In genomic region chr11:118887206-118887605, GRCm38 (mm10) we compare ENCODE assay signal across 28 mouse cellular contexts. TPM values are rescaled to one million over a fixed set of nuclear protein-coding genes. Genes with fewer than 3 reads are reported as not detected.
A peak's percentile ranks its signal among the peaks of the same experiment; 100 is the strongest.
DNase-seq lines count a peak whose midpoint lies in the region; ATAC-seq and TF ChIP-seq lines count a peak whose summit lies in the region.
"Had no signal": no experiment of that assay in that cellular context is flagged by ENCODE, and none has a peak within 500 bp of the region (broad histone marks: within the 10 kb centered on the region; RNA-seq: fewer than 3 reads in every experiment).

No protein-coding gene starts in this region.

- no peak overlapping the region for H3K9ac ChIP-seq in hindbrain, embryonic 13.5 days
- no peak overlapping the region for H3K9ac ChIP-seq in hindbrain, embryonic 14.5 days
- no peak overlapping the region for H3K9ac ChIP-seq in midbrain, embryonic 11.5 days (ENCODE audit: low read length)
- H3K9ac ChIP-seq: forebrain, embryonic 12.5 days; forebrain, postnatal 0 days; heart, embryonic 15.5 days; hindbrain, embryonic 12.5 days; intestine, embryonic 15.5 days; limb, embryonic 12.5 days; liver, embryonic 15.5 days; lung, embryonic 14.5 days; neural tube, embryonic 12.5 days had no signal

- no peak overlapping the region for H3K4me3 ChIP-seq in hindbrain, embryonic 13.5 days
- no peak overlapping the region for H3K4me3 ChIP-seq in hindbrain, embryonic 14.5 days (replicated peaks; ENCODE audit: low read length)
- H3K4me3 ChIP-seq in midbrain, embryonic 11.5 days (ENCODE audit: low read depth, low read length): no peak overlapping the region
- no peak overlapping the region for H3K4me3 ChIP-seq in midbrain, embryonic 10.5 days
- no peak overlapping the region for H3K4me3 ChIP-seq in cortical plate, adult 2 months (ENCODE audit: insufficient read depth, low read length)
- H3K4me3 ChIP-seq: forebrain, embryonic 12.5 days; heart, embryonic 15.5 days; hindbrain, embryonic 12.5 days; intestine, embryonic 15.5 days; layer of hippocampus, adult 2 months; left cerebral cortex, adult 2 months; limb, embryonic 12.5 days; liver, embryonic 15.5 days; neural tube, embryonic 12.5 days had no signal

- no peak for TF ChIP-seq CTCF in cortical plate, adult 2 months (IDR thresholded peaks at IDR 0.05; ENCODE audit: extremely low read depth, insufficient read depth, low read length)

- H3K27me3 ChIP-seq in hindbrain, embryonic 13.5 days: no peaks in the 10 kb centered on the region
- H3K27me3 ChIP-seq in hindbrain, embryonic 14.5 days (ENCODE audit: control insufficient read depth, insufficient read depth, low read length): no peaks in the 10 kb centered on the region
- no peaks in the 10 kb centered on the region for H3K27me3 ChIP-seq in midbrain, embryonic 11.5 days (ENCODE audit: control insufficient read depth, insufficient read depth, low read length)
- peaks cover 30% of the 10 kb centered on the region; the same call in 1 of the 2 replicates for H3K27me3 ChIP-seq in midbrain, embryonic 10.5 days (ENCODE audit: low read depth, poor library complexity, severe bottlenecking)
- H3K27me3 ChIP-seq in splenic B cell, adult 2 months (ENCODE audit: control insufficient read depth, insufficient read depth, low read length, poor library complexity, severe bottlenecking): no peaks in the 10 kb centered on the region
- H3K27me3 ChIP-seq: hindbrain, embryonic 12.5 days; intestine, embryonic 15.5 days; neural tube, embryonic 12.5 days had no signal

- ATAC-seq in hindbrain, embryonic 13.5 days (ENCODE audit: low FRiP score): 0 out of 2 replicates have a peak, but pooled peaks have one; percentile 33
- no peak for ATAC-seq in hindbrain, embryonic 14.5 days (ENCODE audit: low FRiP score)
- no peak for ATAC-seq in midbrain, embryonic 11.5 days (ENCODE audit: low FRiP score)
- ATAC-seq: forebrain, postnatal 0 days; intestine, embryonic 15.5 days; Patski had no signal

- no peak for TF ChIP-seq POLR2A in cortical plate, adult 2 months (IDR thresholded peaks at IDR 0.05; ENCODE audit: extremely low read depth, insufficient read depth, low read length)

- H3K4me1 ChIP-seq in hindbrain, embryonic 13.5 days (replicated peaks): peaks cover 40% of the 10 kb centered on the region
- peaks cover 21% of the 10 kb centered on the region for H3K4me1 ChIP-seq in hindbrain, embryonic 14.5 days (replicated peaks; ENCODE audit: control insufficient read depth, insufficient read depth, low read length)
- peaks cover 13% of the 10 kb centered on the region for H3K4me1 ChIP-seq in midbrain, embryonic 11.5 days (ENCODE audit: control insufficient read depth, insufficient read depth, low read length)
- H3K4me1 ChIP-seq in midbrain, embryonic 10.5 days: peaks cover 52% of the 10 kb centered on the region
- H3K4me1 ChIP-seq in cortical plate, adult 2 months (ENCODE audit: control insufficient read depth, insufficient read depth, low read length): peaks cover 43% of the 10 kb centered on the region
- H3K4me1 ChIP-seq: intestine, embryonic 15.5 days; limb, embryonic 12.5 days; liver, embryonic 15.5 days had no signal

- no peak for DNase-seq in hindbrain, embryonic 14.5 days (ENCODE audit: low spot score)
- DNase-seq in midbrain, embryonic 11.5 days (ENCODE audit: low spot score, missing footprints): peak; percentile 83
- no peak for DNase-seq in midbrain, embryonic 10.5 days (ENCODE audit: low spot score)
- peak; percentile 3 for DNase-seq in splenic B cell, adult 2 months (ENCODE audit: low read depth, low spot score)
- no peak for DNase-seq in frontal cortex, adult 2 months (ENCODE audit: extremely low spot score in 1 of 2, low spot score in 1 of 2)
- DNase-seq: adrenal gland, postnatal 10 days; cerebellum, adult 9-10 months; forebrain, postnatal 0 days; gastrocnemius, postnatal 14 days; kidney, adult 2 months; kidney, postnatal 36 days; lung, embryonic 14.5 days; lung, postnatal 36 days; retina, postnatal 1 day; right cerebral cortex, postnatal 14 days; thymus, postnatal 25 days had no signal

- H3K4me2 ChIP-seq in hindbrain, embryonic 13.5 days: no peak overlapping the region
- no peak overlapping the region for H3K4me2 ChIP-seq in hindbrain, embryonic 14.5 days (replicated peaks)
- no peak overlapping the region for H3K4me2 ChIP-seq in midbrain, embryonic 11.5 days
- H3K4me2 ChIP-seq: forebrain, embryonic 12.5 days; heart, embryonic 15.5 days; hindbrain, embryonic 12.5 days; intestine, embryonic 15.5 days; limb, embryonic 12.5 days; liver, embryonic 15.5 days; lung, embryonic 14.5 days; neural tube, embryonic 12.5 days had no signal

- H3K9me3 ChIP-seq in hindbrain, embryonic 13.5 days: no peaks in the 10 kb centered on the region
- no peaks in the 10 kb centered on the region for H3K9me3 ChIP-seq in hindbrain, embryonic 14.5 days (ENCODE audit: control insufficient read depth, low read length)
- no peaks in the 10 kb centered on the region for H3K9me3 ChIP-seq in midbrain, embryonic 11.5 days (ENCODE audit: control insufficient read depth, low read length)
- H3K9me3 ChIP-seq in midbrain, embryonic 10.5 days (replicated peaks): no peaks in the 10 kb centered on the region
- H3K9me3 ChIP-seq: forebrain, embryonic 12.5 days; heart, embryonic 15.5 days; hindbrain, embryonic 12.5 days; intestine, embryonic 15.5 days; liver, embryonic 15.5 days; neural tube, embryonic 12.5 days had no signal

- peaks cover 4% of the 10 kb centered on the region; the same call in 1 of the 2 replicates for H3K36me3 ChIP-seq in hindbrain, embryonic 13.5 days
- H3K36me3 ChIP-seq in hindbrain, embryonic 14.5 days (replicated peaks; ENCODE audit: control insufficient read depth, insufficient read depth): no peaks in the 10 kb centered on the region
- H3K36me3 ChIP-seq in midbrain, embryonic 11.5 days (ENCODE audit: control insufficient read depth, insufficient read depth, low read length): 0 out of 2 replicates have a peak, but pooled peaks cover 2% of the 10 kb centered on the region
- peaks cover 8% of the 10 kb centered on the region; the same call in 1 of the 2 replicates for H3K36me3 ChIP-seq in midbrain, embryonic 10.5 days
- H3K36me3 ChIP-seq in splenic B cell, adult 2 months (ENCODE audit: control insufficient read depth, insufficient read depth, low read length, poor library complexity, severe bottlenecking): no peaks in the 10 kb centered on the region
- H3K36me3 ChIP-seq: forebrain, embryonic 12.5 days; heart, embryonic 15.5 days; hindbrain, embryonic 12.5 days; intestine, embryonic 15.5 days; limb, embryonic 12.5 days; liver, embryonic 15.5 days had no signal

- H3K27ac ChIP-seq in hindbrain, embryonic 13.5 days: no peak overlapping the region
- no peak overlapping the region for H3K27ac ChIP-seq in hindbrain, embryonic 14.5 days
- H3K27ac ChIP-seq in midbrain, embryonic 11.5 days (ENCODE audit: low read depth, low read length): no peak overlapping the region
- H3K27ac ChIP-seq in midbrain, embryonic 10.5 days (replicated peaks): no peak overlapping the region
- peak overlapping the region; percentile 98 for H3K27ac ChIP-seq in cortical plate, adult 2 months (ENCODE audit: insufficient read depth, low read length)
- H3K27ac ChIP-seq: forebrain, embryonic 12.5 days; heart, embryonic 15.5 days; hindbrain, embryonic 12.5 days; intestine, embryonic 15.5 days; limb, embryonic 12.5 days; liver, embryonic 15.5 days; neural tube, embryonic 12.5 days had no signal

RNA-seq across cellular contexts. Expression of gene Rbfox3, which starts 24.2 kb away (rescaled TPM):
- polyA plus RNA-seq in hindbrain, embryonic 13.5 days (2015; fragmentation: Nextera tagmentation; extraction: Ambion mirVana): 54.3 and 55.2 TPM in 2 replicates
- polyA plus RNA-seq in hindbrain, embryonic 14.5 days (2014; fragmentation: Nextera tagmentation; extraction: Ambion mirVana): 64.7 and 69.3 TPM in 2 replicates
- 7.1 and 8.2 TPM in 2 replicates for polyA plus RNA-seq in midbrain, embryonic 11.5 days (2014; fragmentation: Nextera tagmentation; extraction: Ambion mirVana)
- polyA plus RNA-seq in midbrain, embryonic 10.5 days (2016; fragmentation: Nextera tagmentation; extraction: Ambion mirVana): 7.6 and 8.3 TPM in 2 replicates
- polyA plus RNA-seq in cortical plate, adult 2 months (2012; rRNA removed): 117 TPM in 2 replicates
- polyA plus RNA-seq in frontal cortex, adult 2 months (2012; rRNA removed): 108 and 125 TPM in 2 replicates
- polyA plus RNA-seq: Patski had no signal

Comparison
In these comparisons a context has a peak if more than half of its experiments do, and no peak if none do; other contexts are left out.
1. DNase-seq: peak in midbrain, embryonic 11.5 days (single experiment) and splenic B cell, adult 2 months (single experiment); none in hindbrain, embryonic 14.5 days (single experiment), midbrain, embryonic 10.5 days (single experiment) and frontal cortex, adult 2 months (0 of 2).